Mouse (Mus musculus): ENCODE data around the gene Gm21887. TPM values are rescaled to one million over a fixed set of nuclear protein-coding genes. Genes with fewer than 3 reads are reported as not detected.
A peak's percentile ranks its signal among the peaks of the same experiment; 100 is the strongest.
"Not testable (repeated sequence)": the region's sequence is repeated elsewhere in the genome, so short reads cannot be mapped to it uniquely, and the experiment has no call there.

The Gm21887 gene
- total RNA-seq, 2 experiments from 2014 or later, result 208 to 264 TPM

DNA sequence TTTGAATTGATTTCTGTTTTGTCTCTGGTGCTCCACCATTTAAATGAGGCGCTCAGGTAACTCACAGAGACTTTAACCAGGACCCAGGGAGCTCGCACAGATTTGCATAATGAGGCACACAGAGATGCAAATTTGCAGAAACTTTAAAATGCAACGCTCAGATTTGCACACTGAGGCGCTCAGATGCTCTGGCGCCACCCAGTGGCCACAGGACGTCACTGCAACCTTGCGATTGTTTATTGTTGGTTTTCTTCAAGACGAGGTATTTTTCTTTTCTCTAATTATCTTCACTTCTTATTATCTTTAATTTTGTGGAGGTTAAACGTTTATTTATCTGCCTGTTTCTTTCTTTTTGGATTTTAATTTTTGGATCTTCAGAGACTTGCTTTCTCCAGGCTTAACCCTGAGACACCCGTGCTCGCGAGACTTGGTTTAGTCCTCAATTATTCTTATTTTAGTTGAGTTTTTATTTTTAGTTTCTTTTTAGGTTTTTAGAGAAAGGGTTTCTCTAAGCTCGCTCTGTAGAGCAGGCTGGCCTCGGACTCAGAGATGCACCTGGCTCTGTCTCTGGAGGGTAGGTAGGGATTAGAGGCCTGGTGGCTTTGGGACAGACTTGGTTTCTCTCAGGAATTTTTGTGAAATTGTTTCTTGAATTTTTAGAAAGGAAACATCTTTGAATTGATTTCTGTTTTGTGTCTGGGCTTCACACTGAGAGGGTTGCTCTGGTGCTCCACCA lies 10.7 kb downstream of the Gm21887 start:
- H3K27ac ChIP-seq, H3K4me3 ChIP-seq: not testable (repeated sequence)

GRCm38 (mm10) chrX:170020690-170021050 lies 11.2 kb downstream of the Gm21887 start:
- peak in 1 of 2 experiments; percentile 95 for DNase-seq (ENCODE audit: low spot score in 2 of 2)
- H3K4me3 ChIP-seq, H3K27ac ChIP-seq: not testable (repeated sequence)

More for the DNA sequence above, 10.7 kb downstream of the Gm21887 start:
- peak; percentile 89 to 100 for DNase-seq (ENCODE audit: low spot score in 2 of 2)

- not testable (repeated sequence) for DNase-seq (ENCODE audit: low spot score in 2 of 2); H3K27ac ChIP-seq; H3K4me3 ChIP-seq
Observed at GRCm38 (mm10) chrX:170021205-170021604, 11.7 kb downstream of the Gm21887 start.

DNA sequence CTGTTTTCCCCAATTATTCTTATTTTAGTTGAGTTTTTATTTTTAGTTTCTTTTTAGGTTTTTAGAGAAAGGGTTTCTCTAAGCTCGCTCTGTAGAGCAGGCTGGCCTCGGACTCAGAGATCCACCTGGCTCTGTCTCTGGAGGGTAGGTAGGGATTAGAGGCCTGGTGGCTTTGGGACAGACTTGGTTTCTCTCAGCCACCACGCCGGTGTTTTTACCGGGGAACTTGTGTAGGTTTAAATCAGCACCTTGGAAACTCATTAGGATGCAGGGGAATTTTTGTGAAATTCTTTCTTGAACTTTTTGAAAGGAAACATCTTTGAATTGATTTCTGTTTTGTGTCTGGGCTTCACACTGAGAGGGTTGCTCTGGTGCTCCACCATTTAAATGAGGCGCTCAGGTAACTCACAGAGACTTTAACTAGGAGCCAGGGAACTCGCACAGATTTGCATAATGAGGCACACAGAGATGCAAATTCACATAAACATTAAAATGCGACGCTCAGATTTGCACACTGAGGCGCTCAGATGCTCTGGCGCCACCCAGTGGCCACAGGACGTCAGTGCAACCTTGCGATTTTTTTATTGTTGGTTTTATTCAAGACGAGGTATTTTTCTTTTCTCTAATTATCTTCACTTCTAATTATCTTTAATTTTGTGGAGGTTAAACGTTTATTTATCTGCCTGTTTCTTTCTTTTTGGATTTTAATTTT lies 12.4 kb downstream of the Gm21887 start:
- H3K4me3 ChIP-seq, H3K27ac ChIP-seq: not testable (repeated sequence)
- DNase-seq (ENCODE audit: low spot score in 2 of 2), result peak in 1 of 2 experiments; percentile 78

Other genes starting within 250 kb of the Gm21887 start
- gene 4933400A11Rik, start 230.0 kb upstream of the Gm21887 start, total RNA-seq (2021), result not detected